In the genomic region with DNA sequence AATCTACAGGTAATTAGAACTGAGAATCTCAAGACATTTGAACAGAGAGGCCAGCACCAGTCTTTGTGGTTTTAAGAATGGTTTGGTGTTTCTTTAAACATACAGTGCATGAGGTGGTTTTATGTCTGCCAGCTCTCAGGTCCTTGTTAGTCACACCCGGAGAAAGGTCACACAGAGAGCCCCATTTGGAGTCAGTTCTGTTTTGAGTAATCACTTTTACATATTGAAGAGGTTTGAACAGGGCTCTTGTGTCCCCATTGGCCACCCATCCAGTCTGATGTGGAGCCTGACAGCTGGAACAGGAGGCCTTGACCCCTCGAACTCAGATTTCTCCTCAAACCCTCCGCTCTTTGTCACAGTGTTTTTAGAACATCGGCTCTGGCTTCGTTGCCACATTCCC, we compare ENCODE assay signal across 15 mouse cellular contexts.
"Had no signal": no experiment of that assay in that cellular context is flagged by ENCODE, and none has a peak within 500 bp of the region (broad histone marks: within the 10 kb centered on the region; RNA-seq: fewer than 3 reads in every experiment).

No protein-coding gene starts in this region.

- H3K4me3 ChIP-seq: left cerebral cortex, adult 2 months; limb, embryonic 10.5 days; liver, embryonic 15.5 days; midbrain, embryonic 10.5 days; midbrain, embryonic 15.5 days; neural tube, embryonic 12.5 days; stomach, embryonic 15.5 days had no signal

- ATAC-seq: lung, postnatal 0 days; midbrain, embryonic 15.5 days had no signal

- H3K4me1 ChIP-seq: limb, embryonic 10.5 days; liver, embryonic 15.5 days; midbrain, embryonic 10.5 days; midbrain, embryonic 15.5 days; neural tube, embryonic 12.5 days; stomach, embryonic 15.5 days had no signal

- H3K9me3 ChIP-seq: limb, embryonic 10.5 days; liver, embryonic 15.5 days; midbrain, embryonic 10.5 days; midbrain, embryonic 15.5 days; neural tube, embryonic 12.5 days; stomach, embryonic 15.5 days had no signal

- H3K4me2 ChIP-seq: liver, embryonic 11.5 days; liver, embryonic 15.5 days; midbrain, embryonic 15.5 days; neural tube, embryonic 12.5 days; stomach, embryonic 15.5 days had no signal

- H3K36me3 ChIP-seq: limb, embryonic 10.5 days; liver, embryonic 15.5 days; midbrain, embryonic 10.5 days; midbrain, embryonic 15.5 days; neural tube, embryonic 12.5 days; stomach, embryonic 15.5 days had no signal

- H3K27me3 ChIP-seq: liver, embryonic 15.5 days; midbrain, embryonic 15.5 days; neural tube, embryonic 12.5 days; stomach, embryonic 15.5 days had no signal

- DNase-seq: kidney, postnatal 25 days; lung, adult 2 months; lung, postnatal 36 days; right cerebral cortex, postnatal 14 days; thymus, adult 2 months; thymus, postnatal 25 days had no signal

- H3K27ac ChIP-seq: left cerebral cortex, adult 2 months; limb, embryonic 10.5 days; liver, embryonic 15.5 days; midbrain, embryonic 10.5 days; midbrain, embryonic 15.5 days; neural tube, embryonic 12.5 days; stomach, embryonic 15.5 days had no signal

- H3K9ac ChIP-seq: liver, embryonic 15.5 days; midbrain, embryonic 15.5 days; neural tube, embryonic 12.5 days; stomach, embryonic 15.5 days had no signal
